Mouse (Mus musculus) small intestine, adult 2 months (tissue): ENCODE measurements around the gene Olfr1061.
"Not testable (repeated sequence)": the region's sequence is repeated elsewhere in the genome, so short reads cannot be mapped to it uniquely, and the experiment has no call there.

Source experiments
- CTCF ChIP-seq: fragments of 200-500 bp; IDR thresholded peaks from 2 replicates; pipeline ENCODE4 v1.5.1; 2012; ENCODE audit warnings: low read depth, mild to moderate bottlenecking, control low read depth, inconsistent platforms, low read length, moderate library complexity, mixed read lengths; ENCODE audit not compliant: insufficient replicate concordance, insufficient read length; ENCODE audit errors: extremely low read depth
- POLR2A ChIP-seq: fragments of 200-500 bp; IDR thresholded peaks from 2 replicates; pipeline ENCODE4 v1.6.1; 2012; ENCODE audit warnings: low read depth, mild to moderate bottlenecking, control low read depth, inconsistent platforms, low read length, moderate library complexity

DNA sequence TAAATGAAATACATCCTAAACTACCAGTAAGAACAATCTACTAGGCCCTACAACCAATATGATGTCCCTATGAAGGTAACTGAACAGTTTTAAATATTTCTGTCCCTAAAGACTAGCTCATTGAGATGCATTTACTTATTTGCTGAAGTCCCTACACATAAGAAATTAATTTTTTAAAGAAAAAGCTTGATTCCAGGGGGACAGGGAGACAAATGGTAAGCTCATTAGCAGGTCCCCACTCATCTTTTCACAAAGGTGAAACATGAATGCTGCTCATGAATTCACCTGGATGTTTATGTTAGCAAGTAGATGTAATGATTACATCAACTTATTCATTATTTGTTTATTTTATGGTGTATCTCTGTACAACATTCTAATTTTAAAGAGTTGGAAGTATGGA, 12.8 kb upstream of the Olfr1061 start, which contains the start of gene Olfr1062:
- TF ChIP-seq CTCF, POLR2A: not testable (repeated sequence)
